Mouse (Mus musculus) mouse trophoblast stem cell (cell line): Measurements from ENCODE around the gene Doc2b.
"Not testable (repeated sequence)": the region's sequence is repeated elsewhere in the genome, so short reads cannot be mapped to it uniquely, and the experiment has no call there.

ENCODE experiments used
- in situ Hi-C, 2 experiments: fragments of 300-500 bp; cut with MseI, MboI; formaldehyde crosslinking; loops; 2 replicates in 1 of 2; 3 replicates in 1 of 2; pipeline ENCODE4 v1.15.1; 2025

Doc2b gene

DNA sequence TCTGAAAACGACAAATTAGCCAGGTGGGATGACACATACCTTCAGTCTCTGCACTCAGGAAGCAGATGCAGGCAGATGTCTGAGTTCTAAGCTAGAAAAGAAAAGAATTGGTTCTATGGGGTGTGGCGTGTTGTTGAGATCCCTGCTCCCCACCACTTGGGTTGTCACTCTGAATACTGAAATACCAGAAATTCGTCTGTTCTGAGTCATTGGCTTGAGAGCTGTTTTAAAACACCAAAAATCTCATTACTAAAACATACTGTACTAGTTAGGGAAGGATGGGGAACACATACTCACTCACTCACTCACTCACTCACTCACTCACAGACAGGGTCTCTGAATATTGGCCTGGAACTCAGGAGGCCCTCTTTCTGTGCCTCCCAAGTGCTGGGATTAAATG, 58.9 kb downstream of the Doc2b start:
- in situ Hi-C loops = no loop called here

DNA sequence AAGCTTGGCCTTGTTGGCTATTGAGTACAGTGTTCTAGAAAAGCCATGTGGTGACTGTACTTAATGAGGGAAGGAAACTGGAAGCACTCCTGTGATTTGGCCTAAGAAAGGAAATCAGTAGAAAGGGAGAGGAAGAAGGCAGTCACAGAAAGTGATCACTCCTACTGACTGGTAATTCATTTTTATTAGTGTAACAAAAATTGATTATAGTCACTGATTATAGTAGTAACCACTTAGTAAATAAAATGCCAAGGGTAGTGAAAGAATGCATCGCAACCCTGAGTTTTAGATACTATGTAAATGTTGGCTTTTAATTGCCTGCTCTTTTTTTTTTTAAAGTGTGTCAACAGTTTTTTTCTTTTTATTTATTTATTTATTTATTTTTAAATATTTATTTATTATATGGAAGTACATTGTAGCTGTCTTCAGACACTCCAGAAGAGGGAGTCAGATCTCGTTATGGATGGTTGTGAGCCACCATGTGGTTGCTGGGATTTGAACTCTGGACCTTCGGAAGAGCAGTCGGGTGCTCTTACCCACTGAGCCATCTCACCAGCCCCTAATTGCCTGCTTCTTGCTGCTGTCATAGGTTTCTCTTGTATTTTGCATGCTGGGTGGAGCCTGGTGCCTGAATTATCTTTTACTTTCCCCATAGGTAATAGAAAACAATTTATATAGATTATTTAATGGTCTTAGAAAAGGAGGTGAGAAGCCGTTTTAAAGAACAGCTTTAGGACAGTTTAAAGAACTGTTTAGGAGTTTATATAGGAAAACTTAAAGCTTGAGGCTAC, 60.2 kb downstream of the Doc2b start:
- in situ Hi-C loops = no loop called here

- in situ Hi-C loops = no loop called here
These were observed 62.5 kb downstream of the Doc2b start for GRCm38 (mm10) chr11:75733227-75733940.

DNA sequence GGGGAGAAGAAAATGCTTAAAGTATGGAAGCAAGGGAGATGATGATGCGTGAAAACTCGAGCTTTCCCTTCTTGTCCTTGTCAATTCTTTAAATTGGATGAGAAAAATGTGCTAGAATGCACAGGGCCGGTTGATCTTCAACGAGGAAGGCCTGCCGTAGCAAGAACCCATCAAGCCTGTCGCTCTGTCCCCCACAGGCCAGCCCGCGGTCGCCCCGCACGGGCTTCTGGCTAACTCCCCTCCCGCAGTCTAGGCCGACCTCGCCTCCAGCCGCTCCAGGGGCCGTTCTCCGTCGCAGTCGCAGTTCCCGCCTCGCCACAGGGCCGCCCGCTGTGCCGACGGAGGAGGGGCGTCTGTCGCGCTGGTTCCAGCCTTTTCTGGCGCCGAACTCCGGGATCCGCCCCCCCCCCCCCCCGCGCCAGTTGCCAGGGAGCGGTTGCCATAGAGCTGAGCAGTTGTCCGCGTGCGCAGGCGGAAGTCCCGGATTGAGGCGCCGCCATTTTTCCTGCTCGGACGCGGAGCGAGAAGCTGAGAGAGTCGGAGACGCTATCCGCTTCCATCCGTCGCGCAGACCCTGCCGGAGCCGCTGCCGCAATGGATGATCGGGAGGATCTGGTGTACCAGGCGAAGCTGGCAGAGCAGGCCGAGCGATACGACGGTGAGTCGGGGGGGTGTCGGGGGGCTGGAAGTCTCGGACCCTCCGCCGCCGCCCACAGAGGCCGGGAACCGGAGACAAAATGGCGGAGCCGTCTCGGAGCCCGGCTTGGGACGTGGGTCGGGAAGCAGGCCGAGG, 63.2 kb downstream of the Doc2b start, which contains the start of gene Ywhae:
Ywhae (plus strand) TSS at position 436 of the 793 bp plus-strand sequence.
- in situ Hi-C loops = no loop called here

DNA sequence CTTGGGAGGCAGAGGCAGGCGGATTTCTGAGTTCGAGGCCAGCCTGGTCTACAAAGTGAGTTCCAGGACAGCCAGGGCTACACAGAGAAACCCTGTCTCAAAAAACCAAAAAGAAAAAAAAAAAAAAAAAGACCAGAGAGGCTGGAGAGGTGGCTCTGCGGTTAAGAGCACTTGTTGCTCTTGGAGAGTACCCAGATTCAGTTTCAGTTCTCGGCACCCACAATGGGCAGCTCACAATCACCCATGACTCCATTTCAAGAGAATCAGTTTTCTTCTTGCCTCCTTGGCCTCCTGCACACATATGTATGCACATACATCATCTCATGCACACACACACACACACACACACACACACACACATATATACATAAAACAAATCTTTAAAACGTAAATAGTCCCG, 68.2 kb downstream of the Doc2b start:
- in situ Hi-C loops = not testable (repeated sequence)

DNA sequence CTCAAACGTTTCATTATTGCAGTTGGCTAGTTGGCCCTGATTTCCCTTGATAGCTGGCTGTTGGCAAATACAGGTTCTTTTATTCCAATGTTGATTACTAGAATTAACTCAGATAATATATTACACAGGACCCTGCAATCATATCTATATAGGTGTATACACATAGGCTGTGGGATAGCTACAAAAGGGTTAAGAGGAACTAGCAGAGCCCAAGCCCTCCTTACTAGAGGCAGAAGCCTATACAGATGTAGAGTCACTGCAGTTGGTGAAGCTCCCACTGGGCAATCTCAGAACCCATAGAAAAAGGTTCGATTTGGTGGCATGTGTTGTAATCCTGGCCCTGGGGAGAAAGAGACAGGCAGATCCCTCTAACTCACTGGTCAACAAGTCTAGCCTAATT, 68.7 kb downstream of the Doc2b start:
- in situ Hi-C loops = no loop called here

GRCm38 (mm10) chr11:75722339-75722738, 73.5 kb downstream of the Doc2b start:
- in situ Hi-C loops = no loop called here
